Mouse (Mus musculus) heart, postnatal 0 days (tissue): ENCODE results near the gene Hdac4. TPM values are rescaled to one million over a fixed set of nuclear protein-coding genes. Genes with fewer than 3 reads are reported as not detected.

ENCODE experiments used
- ATAC-seq: fragments of 200-750 bp; cut with Nextera tagmentation; 2 replicates; pipeline ENCODE4 v1.8.0; 2017; ENCODE audit warnings: low read depth, moderate number of reproducible peaks, moderate library complexity; ENCODE audit not compliant: insufficient read depth
- DNase-seq: peaks from one replicate; pipeline ENCODE4 v3.0.0-alpha.2; 2016; ENCODE audit warnings: low spot score
- H3K27ac ChIP-seq: fragments of 300-500 bp; sonication (generic); 2 replicates; pipeline ENCODE4 v1.5.1; 2014; ENCODE audit warnings: low read depth, mild to moderate bottlenecking
- H3K27me3 ChIP-seq: fragments of 300-500 bp; sonication (generic); 2 replicates; pipeline ENCODE4 v1.6.1; 2014; ENCODE audit warnings: low read length, mixed read lengths; ENCODE audit not compliant: control insufficient read depth, insufficient read depth
- H3K36me3 ChIP-seq: fragments of 300-500 bp; sonication (generic); replicated peaks from 2 replicates; pipeline ENCODE4 v1.6.1; 2014; ENCODE audit warnings: low read length, mixed read lengths; ENCODE audit not compliant: control insufficient read depth, insufficient read depth
- H3K4me1 ChIP-seq: fragments of 300-500 bp; sonication (generic); 2 replicates; pipeline ENCODE4 v1.6.1; 2014; ENCODE audit warnings: antibody characterized with exemption; ENCODE audit not compliant: control insufficient read depth, insufficient read depth
- H3K4me2 ChIP-seq: fragments of 300-500 bp; sonication (generic); 2 replicates; pipeline ENCODE4 v1.6.1; 2014; ENCODE audit warnings: low read depth, mild to moderate bottlenecking, low read length, moderate library complexity
- H3K4me3 ChIP-seq: fragments of 300-500 bp; sonication (generic); 2 replicates; pipeline ENCODE4 v1.5.1; 2014; ENCODE audit warnings: low read depth, low read length
- H3K9ac ChIP-seq: fragments of 300-500 bp; sonication (generic); replicated peaks from 2 replicates; pipeline ENCODE4 v1.6.1; 2014; ENCODE audit warnings: low read depth, low read length, mixed read lengths
- H3K9me3 ChIP-seq: fragments of 300-500 bp; sonication (generic); replicated peaks from 2 replicates; pipeline ENCODE4 v1.6.1; 2016; ENCODE audit warnings: low read length; ENCODE audit not compliant: control insufficient read depth
- CTCF ChIP-seq: IDR thresholded peaks from 2 replicates; pipeline ENCODE4 v1.5.1; 2016; ENCODE audit warnings: antibody characterized with exemption, control low read depth, low read depth
- EP300 ChIP-seq: IDR thresholded peaks from 2 replicates; pipeline ENCODE4 v1.6.1; 2016; ENCODE audit warnings: antibody characterized with exemption, low read depth
- WGBS: fragments of 180-500 bp; shearing (Covaris S2); extraction: QIAGEN DNeasy Blood & Tissue Kit; methylation state at CpG from one replicate; pipeline ENCODE4 v1.1.7; 2014; 5-methylcytosine and 5-hydroxymethylcytosine counted together
- polyA plus RNA-seq: library from polyadenylated mRNA; unstranded; fragments of >200 nt; fragmentation: Nextera tagmentation; extraction: Ambion mirVana; gene quantifications from 2 replicates; pipeline ENCODE4 v1.2.1, GENCODE M21; 2015
- total RNA-seq: library from RNA; depleted of rRNA; stranded (reverse); fragments of >200 nt; gene quantifications from 2 replicates; pipeline ENCODE4 v1.2.3, GENCODE M21; 2014; ENCODE audit warnings: low replicate concordance

The Hdac4 gene
- total and polyA plus RNA-seq, 2 experiments from 2014 or later: 6.8 to 13.0 TPM

- 84% methylated on average over 3 of the region's 3 CpGs for WGBS
These were observed 138.4 kb downstream of the Hdac4 start for GRCm38 (mm10) chr1:92057068-92057467.

GRCm38 (mm10) chr1:92055149-92055548 is 140.3 kb downstream of the Hdac4 start:
- Histone ChIP-seq H3K9me3 (no peaks in the 10 kb centered on the region), H3K36me3 (no peaks in the 10 kb centered on the region), H3K27ac (peak overlapping the region; percentile 15; the same call in 1 of the 2 replicates), H3K9ac (0 out of 2 replicates have a peak overlapping the region, but pooled peaks have one; percentile 9), H3K27me3 (no peaks in the 10 kb centered on the region), H3K4me3 (no peak overlapping the region), H3K4me1 (peaks cover 22% of the 10 kb centered on the region), H3K4me2 (no peak overlapping the region)
- no peak for TF ChIP-seq EP300
- no peak for TF ChIP-seq CTCF
- peak; percentile 30; the same call in 1 of the 2 replicates for ATAC-seq
- DNase-seq: no peak
- 3% methylated on average over 2 of the region's 2 CpGs for WGBS

More at GRCm38 (mm10) chr1:92057068-92057467, 138.4 kb downstream of the Hdac4 start:
- no peaks in the 10 kb centered on the region for H3K27me3 ChIP-seq
- no peak overlapping the region for H3K4me3 ChIP-seq
- H3K4me2 ChIP-seq: no peak overlapping the region
- no peak for TF ChIP-seq CTCF
- TF ChIP-seq EP300: no peak
- DNase-seq (no peak), ATAC-seq (no peak)
- no peaks in the 10 kb centered on the region for H3K36me3 ChIP-seq
- no peak overlapping the region for H3K9ac ChIP-seq
- peaks cover 22% of the 10 kb centered on the region for H3K4me1 ChIP-seq
- H3K27ac ChIP-seq: no peak overlapping the region
- no peaks in the 10 kb centered on the region for H3K9me3 ChIP-seq

- DNase-seq: no peak
- H3K9ac ChIP-seq: no peak overlapping the region
- H3K4me2 ChIP-seq: no peak overlapping the region
- 75% methylated on average over 4 of the region's 4 CpGs for WGBS
- TF ChIP-seq EP300 (no peak), CTCF (no peak)
- H3K27me3 ChIP-seq: no peaks in the 10 kb centered on the region
- no peaks in the 10 kb centered on the region for H3K9me3 ChIP-seq
- ATAC-seq: no peak
- no peak overlapping the region for H3K27ac ChIP-seq
- H3K36me3 ChIP-seq: no peaks in the 10 kb centered on the region
- peaks cover 33% of the 10 kb centered on the region for H3K4me1 ChIP-seq
- no peak overlapping the region for H3K4me3 ChIP-seq
These were observed 143.3 kb downstream of the Hdac4 start for GRCm38 (mm10) chr1:92052190-92052589.

GRCm38 (mm10) chr1:92051489-92052062 is 143.9 kb downstream of the Hdac4 start:
- peaks cover 33% of the 10 kb centered on the region for H3K4me1 ChIP-seq
- no peak overlapping the region for H3K27ac ChIP-seq
- TF ChIP-seq CTCF (peak; percentile 26), EP300 (no peak)
- no peak for ATAC-seq
- no peaks in the 10 kb centered on the region for H3K9me3 ChIP-seq
- H3K4me2 ChIP-seq: no peak overlapping the region
- 90% methylated on average over 4 of the region's 4 CpGs for WGBS
- no peak overlapping the region for H3K9ac ChIP-seq
- no peaks in the 10 kb centered on the region for H3K36me3 ChIP-seq
- no peak for DNase-seq
- no peaks in the 10 kb centered on the region for H3K27me3 ChIP-seq
- no peak overlapping the region for H3K4me3 ChIP-seq

- no peaks in the 10 kb centered on the region for H3K9me3 ChIP-seq
- H3K4me3 ChIP-seq: no peak overlapping the region
- no peaks in the 10 kb centered on the region for H3K27me3 ChIP-seq
- TF ChIP-seq CTCF: no peak
- no peak for TF ChIP-seq EP300
- no peak for ATAC-seq
- H3K9ac ChIP-seq: no peak overlapping the region
- DNase-seq: no peak
- H3K4me1 ChIP-seq: peaks cover 30% of the 10 kb centered on the region
- no peak overlapping the region for H3K4me2 ChIP-seq
- H3K27ac ChIP-seq: no peak overlapping the region
- no peaks in the 10 kb centered on the region for H3K36me3 ChIP-seq
These were observed 144.5 kb downstream of the Hdac4 start for GRCm38 (mm10) chr1:92050992-92051391.

GRCm38 (mm10) chr1:92050566-92050965 is 144.9 kb downstream of the Hdac4 start:
- DNase-seq (no peak), ATAC-seq (no peak)
- Histone ChIP-seq H3K9ac (no peak overlapping the region), H3K36me3 (no peaks in the 10 kb centered on the region), H3K4me3 (no peak overlapping the region), H3K9me3 (no peaks in the 10 kb centered on the region), H3K4me1 (peaks cover 32% of the 10 kb centered on the region), H3K27me3 (no peaks in the 10 kb centered on the region), H3K27ac (no peak overlapping the region), H3K4me2 (no peak overlapping the region)
- WGBS: 61% methylated on average over 3 of the region's 3 CpGs
- no peak for TF ChIP-seq CTCF
- TF ChIP-seq EP300: no peak
